Comparison of ENCODE assay signal across 14 mouse cellular contexts in the genomic region with DNA sequence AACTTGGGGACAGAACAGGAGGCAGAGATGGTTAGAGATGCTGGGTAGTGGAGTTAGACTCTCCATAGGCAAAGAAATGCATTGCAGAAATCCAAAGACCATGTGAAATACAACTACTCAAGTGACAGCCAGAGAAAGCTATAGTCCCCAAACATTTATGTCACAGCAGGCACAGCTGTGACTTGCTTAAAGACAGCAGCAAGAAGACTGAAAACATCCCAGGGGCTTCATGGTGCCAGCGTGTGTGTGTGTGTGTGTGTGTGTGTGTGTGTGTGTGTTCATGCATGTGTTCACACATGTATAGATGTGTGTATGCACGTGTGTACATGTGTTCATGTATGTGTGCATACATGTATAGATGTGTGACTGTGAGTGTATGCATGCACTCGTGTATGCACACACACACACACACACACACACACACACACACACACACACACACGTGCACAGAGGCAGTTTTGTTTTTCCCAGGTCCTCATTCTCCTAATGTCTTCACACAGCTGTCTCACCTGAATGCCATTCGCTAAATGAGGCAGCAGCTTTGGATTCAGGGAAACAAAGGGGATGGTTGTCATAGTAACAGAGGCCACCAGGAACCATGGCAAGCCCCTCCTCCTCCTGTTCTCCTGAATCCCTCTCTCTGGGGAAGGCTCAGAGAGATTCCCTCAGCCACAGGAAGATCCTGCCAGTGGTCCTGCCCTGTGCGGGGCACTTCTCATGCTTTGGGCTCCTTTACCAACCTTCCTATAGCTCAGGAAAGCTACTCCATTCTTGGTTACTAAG.
A peak's percentile ranks its signal among the peaks of the same experiment; 100 is the strongest.
DNase-seq lines count a peak whose midpoint lies in the region; ATAC-seq lines count a peak whose summit lies in the region.
"Had no signal": no experiment of that assay in that cellular context is flagged by ENCODE, and none has a peak within 500 bp of the region (broad histone marks: within the 10 kb centered on the region; RNA-seq: fewer than 3 reads in every experiment).

No protein-coding gene starts in this region.

- H3K9ac ChIP-seq in forebrain, embryonic 14.5 days (ENCODE audit: low read length): peak overlapping the region; percentile 25; the same call in 1 of the 2 replicates
- 0 out of 2 replicates have a peak overlapping the region, but pooled peaks have one; percentile 12 for H3K9ac ChIP-seq in limb, embryonic 12.5 days (replicated peaks)
- H3K9ac ChIP-seq: embryonic facial prominence, embryonic 13.5 days; lung, embryonic 15.5 days had no signal

- ATAC-seq in forebrain, embryonic 14.5 days: peak; percentile 96
- ATAC-seq in limb, embryonic 12.5 days (ENCODE audit: insufficient number of reproducible peaks, insufficient read depth, low FRiP score, low TSS enrichment, low read depth): no peak

- peak; percentile 55 to 74 for DNase-seq in right cerebral cortex, postnatal 10 days (ENCODE audit: low spot score in 2 of 2)
- no peak for DNase-seq in right cerebral cortex, postnatal 25 days
- DNase-seq in forebrain, embryonic 14.5 days (ENCODE audit: low spot score): peak; percentile 95
- peak; percentile 93 for DNase-seq in retina, postnatal 1 day
- DNase-seq in thymus, postnatal 0 days (ENCODE audit: low spot score): no peak
- no peak for DNase-seq in gastrocnemius, adult 8-10 months (ENCODE audit: low spot score in 2 of 2)
- DNase-seq in kidney, adult 11 months: no peak
- DNase-seq: adrenal gland, postnatal 10 days; heart, adult 2 months; kidney, postnatal 10 days; thymus, postnatal 25 days had no signal

- WGBS in forebrain, embryonic 14.5 days: 9% methylated on average over 6 of the region's 6 CpGs
- 39% methylated on average over 6 of the region's 6 CpGs for WGBS in limb, embryonic 12.5 days

- no peaks in the 10 kb centered on the region for H3K36me3 ChIP-seq in forebrain, embryonic 14.5 days (ENCODE audit: control insufficient read depth, insufficient read depth, low read length)
- H3K36me3 ChIP-seq in limb, embryonic 12.5 days: no peaks in the 10 kb centered on the region
- H3K36me3 ChIP-seq: embryonic facial prominence, embryonic 13.5 days; lung, embryonic 15.5 days had no signal

- peak overlapping the region; percentile 80 for H3K27ac ChIP-seq in forebrain, embryonic 14.5 days (ENCODE audit: low read depth, low read length)
- H3K27ac ChIP-seq in limb, embryonic 12.5 days: no peak overlapping the region
- H3K27ac ChIP-seq: embryonic facial prominence, embryonic 13.5 days; heart, adult 2 months; lung, embryonic 15.5 days had no signal

- peaks cover 11% of the 10 kb centered on the region; the same call in 1 of the 2 replicates for H3K4me1 ChIP-seq in forebrain, embryonic 14.5 days (ENCODE audit: control insufficient read depth, insufficient read depth, low read length)
- peaks cover 11% of the 10 kb centered on the region for H3K4me1 ChIP-seq in limb, embryonic 12.5 days (replicated peaks)
- H3K4me1 ChIP-seq: lung, embryonic 15.5 days had no signal

- H3K4me3 ChIP-seq in forebrain, embryonic 14.5 days (ENCODE audit: low read depth, low read length): no peak overlapping the region
- H3K4me3 ChIP-seq in limb, embryonic 12.5 days (replicated peaks): no peak overlapping the region
- H3K4me3 ChIP-seq: embryonic facial prominence, embryonic 13.5 days; heart, adult 2 months; lung, embryonic 15.5 days had no signal

- H3K9me3 ChIP-seq in forebrain, embryonic 14.5 days (replicated peaks; ENCODE audit: control insufficient read depth, low read length): no peaks in the 10 kb centered on the region
- no peaks in the 10 kb centered on the region; the same call in 1 of the 2 replicates for H3K9me3 ChIP-seq in limb, embryonic 12.5 days
- H3K9me3 ChIP-seq: embryonic facial prominence, embryonic 13.5 days; lung, embryonic 15.5 days had no signal

- no peaks in the 10 kb centered on the region for H3K27me3 ChIP-seq in forebrain, embryonic 14.5 days (replicated peaks; ENCODE audit: control insufficient read depth, insufficient read depth, low read length)
- H3K27me3 ChIP-seq in limb, embryonic 12.5 days: peaks cover under 1% of the 10 kb centered on the region; the same call in 1 of the 2 replicates
- H3K27me3 ChIP-seq: embryonic facial prominence, embryonic 13.5 days; lung, embryonic 15.5 days had no signal

- H3K4me2 ChIP-seq in forebrain, embryonic 14.5 days (ENCODE audit: low read length): no peak overlapping the region
- no peak overlapping the region for H3K4me2 ChIP-seq in limb, embryonic 12.5 days
- H3K4me2 ChIP-seq: embryonic facial prominence, embryonic 13.5 days; lung, embryonic 15.5 days had no signal

Comparison
In these comparisons a context has a peak if more than half of its experiments do, and no peak if none do; other contexts are left out.
1. DNase-seq: peak in right cerebral cortex, postnatal 10 days (2 of 2), forebrain, embryonic 14.5 days (single experiment) and retina, postnatal 1 day (single experiment); none in right cerebral cortex, postnatal 25 days (single experiment), thymus, postnatal 0 days (single experiment), gastrocnemius, adult 8-10 months (0 of 2) and kidney, adult 11 months (single experiment).